Mouse (Mus musculus) spleen, embryonic (tissue): ENCODE results near the gene Gstz1.
"Not testable (repeated sequence)": the region's sequence is repeated elsewhere in the genome, so short reads cannot be mapped to it uniquely, and the experiment has no call there.

Experiments
- CTCF ChIA-PET: fragments of 350-600 bp; sonication (Branson Sonifier 250); formaldehyde crosslinking; loops from one replicate; lab custom pipeline; 2022; lab: Charles Lee

Gstz1 gene

DNA sequence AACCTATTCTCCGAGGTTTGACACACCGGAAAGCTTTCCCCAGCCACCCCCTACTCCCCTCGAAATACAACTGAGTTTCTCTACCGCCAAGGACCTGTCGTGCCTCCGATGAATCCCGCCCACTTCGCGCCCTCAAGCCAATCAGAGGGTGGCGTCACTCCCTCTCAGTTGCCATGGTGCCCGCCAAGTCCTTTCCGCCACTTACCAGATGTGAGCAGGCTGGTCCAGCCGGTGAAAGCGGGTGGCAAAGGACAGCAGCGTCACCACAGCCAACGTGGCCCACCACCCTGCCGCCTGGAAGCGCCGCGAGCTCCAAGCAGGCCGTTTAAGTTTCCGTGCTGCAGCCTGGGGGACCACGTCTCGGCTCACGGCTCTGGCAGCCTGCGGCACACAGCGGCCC lies at the start of gene Gstz1:
Gene Gstz1 (plus strand): TSS at position 200 of the 400 bp plus-strand sequence.
- CTCF ChIA-PET: interaction anchor here (0.8 to 1.0 kb wide), 2 partner anchors 15 to 296 kb away, joined by 3 to 4 read pairs; no protein-coding TSS in a partner anchor

DNA sequence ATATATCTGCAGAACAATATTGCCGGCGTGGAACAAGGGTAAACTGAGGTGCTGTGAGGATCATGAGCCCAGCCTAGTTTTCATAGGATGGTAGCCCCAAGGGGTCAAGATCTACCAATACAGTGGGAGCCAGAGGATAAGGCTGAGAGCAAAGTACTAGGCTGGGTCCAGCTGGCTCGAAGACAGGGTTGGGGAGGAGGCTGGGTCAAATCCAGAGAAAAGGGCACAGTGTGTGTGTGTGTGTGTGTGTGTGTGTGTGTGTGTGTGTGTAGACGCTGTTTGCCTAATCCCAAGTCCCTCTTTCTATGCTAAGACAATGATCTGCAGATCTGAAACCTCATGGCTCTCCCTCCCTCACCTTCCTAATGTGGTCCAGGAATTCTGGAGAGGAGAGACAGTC lies 46.6 kb upstream of the Gstz1 start:
- CTCF ChIA-PET: no interaction called here

DNA sequence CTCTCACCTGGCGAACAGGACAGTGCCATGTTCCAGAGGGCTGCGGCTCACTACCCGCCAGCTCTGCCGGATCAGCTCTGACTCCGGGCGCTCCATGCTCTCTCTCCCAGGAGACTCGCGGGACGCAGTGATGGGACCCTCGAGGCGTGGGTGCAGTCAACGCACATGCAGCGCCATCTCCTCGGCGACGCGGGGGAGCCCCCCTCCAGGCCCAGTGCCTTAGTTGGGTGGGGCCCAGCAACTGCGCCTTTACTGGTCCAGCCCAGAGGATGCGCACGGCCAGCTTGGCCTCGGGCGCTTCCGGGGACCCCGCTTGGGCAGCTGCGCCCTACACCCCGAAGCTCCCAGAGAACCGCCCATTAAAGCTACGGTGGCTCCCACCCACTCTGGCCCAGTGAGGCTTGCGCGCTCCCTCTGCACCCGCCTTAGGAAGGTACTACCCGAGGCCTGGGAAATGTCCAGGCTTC lies 44.8 kb upstream of the Gstz1 start, which contains the start of gene Ngb:
Gene Ngb (minus strand): TSS at position 375 of the 467 bp plus-strand sequence.
- CTCF ChIA-PET: no interaction called here

GRCm38 (mm10) chr12:87103471-87103870 lies 43.5 kb upstream of the Gstz1 start:
- CTCF ChIA-PET: no interaction called here

- CTCF ChIA-PET: no interaction called here
Measured at GRCm38 (mm10) chr12:87104796-87105195, 42.2 kb upstream of the Gstz1 start.

GRCm38 (mm10) chr12:87107357-87107977 lies 39.5 kb upstream of the Gstz1 start:
- CTCF ChIA-PET: no interaction called here

DNA sequence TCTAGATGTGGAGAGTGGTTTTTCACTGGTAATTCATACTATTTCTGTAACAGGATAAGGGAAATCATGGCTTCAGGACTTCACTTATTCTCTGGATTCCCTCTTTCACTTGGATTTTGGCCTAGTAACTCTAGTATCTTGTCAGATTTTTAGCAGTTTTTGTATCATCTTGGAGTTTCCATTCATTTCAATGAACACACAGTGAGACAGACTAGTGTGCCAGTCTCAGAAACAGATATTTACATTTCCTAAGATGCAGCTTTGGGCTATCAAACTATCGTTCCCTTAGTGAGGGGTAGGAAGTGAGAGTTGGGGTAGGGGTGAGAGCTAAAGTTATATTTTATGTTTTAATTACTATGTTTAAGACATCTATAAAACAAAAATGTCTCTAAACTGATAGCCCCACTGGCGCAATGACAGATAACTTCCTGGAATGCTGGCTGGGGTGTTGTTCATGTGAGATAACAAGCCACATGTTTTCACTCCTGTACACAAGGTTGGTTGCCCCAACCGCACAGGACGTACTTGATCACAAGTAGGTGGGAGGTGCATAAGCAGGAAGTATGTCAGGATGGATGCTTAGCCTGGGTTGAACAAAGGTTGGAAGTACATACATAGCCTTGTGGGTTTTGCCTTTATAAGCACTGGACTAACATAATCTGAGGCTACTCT lies 24.9 kb upstream of the Gstz1 start:
- CTCF ChIA-PET: no interaction called here

DNA sequence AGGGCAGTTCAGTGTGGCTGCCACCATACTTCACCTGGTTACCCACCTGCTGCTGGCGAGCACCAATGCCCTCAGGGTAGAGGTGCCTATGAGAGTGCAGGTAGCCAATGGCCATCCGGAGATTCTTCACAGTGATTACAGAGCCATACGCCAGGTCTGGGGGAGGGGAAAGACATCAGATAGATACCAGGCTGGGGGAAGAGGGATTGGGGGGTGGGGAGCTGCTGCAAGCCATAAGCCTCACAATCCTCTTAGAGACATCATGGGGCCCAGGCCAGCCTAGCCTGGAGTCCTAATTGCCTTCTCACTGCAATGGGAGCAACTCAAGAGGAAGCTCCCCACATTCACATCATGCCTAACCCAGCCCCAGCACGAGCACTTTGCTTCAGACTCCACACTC lies 19.7 kb upstream of the Gstz1 start:
- CTCF ChIA-PET: no interaction called here

- CTCF ChIA-PET: no interaction called here
Measured at GRCm38 (mm10) chr12:87130224-87130623, 16.7 kb upstream of the Gstz1 start.

DNA sequence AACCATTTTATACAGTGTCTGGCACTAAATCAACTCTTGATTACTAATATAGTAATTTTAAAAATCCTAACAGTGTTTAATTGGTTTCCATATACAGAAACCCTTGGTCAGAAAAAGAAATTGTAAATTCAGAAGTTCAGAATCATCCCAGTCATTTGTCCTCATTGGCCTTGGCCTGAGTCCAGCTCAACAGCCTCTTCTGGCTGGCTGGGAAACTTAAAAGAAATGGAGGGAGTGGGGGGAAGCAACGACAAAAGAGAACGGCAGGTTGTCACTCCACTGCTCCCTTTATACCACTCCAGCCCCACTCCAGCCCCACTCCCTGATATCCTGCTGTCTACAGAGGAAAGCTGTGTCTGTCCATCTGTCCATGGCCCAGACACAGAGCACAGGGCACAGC lies 15.8 kb upstream of the Gstz1 start:
- CTCF ChIA-PET: no interaction called here

DNA sequence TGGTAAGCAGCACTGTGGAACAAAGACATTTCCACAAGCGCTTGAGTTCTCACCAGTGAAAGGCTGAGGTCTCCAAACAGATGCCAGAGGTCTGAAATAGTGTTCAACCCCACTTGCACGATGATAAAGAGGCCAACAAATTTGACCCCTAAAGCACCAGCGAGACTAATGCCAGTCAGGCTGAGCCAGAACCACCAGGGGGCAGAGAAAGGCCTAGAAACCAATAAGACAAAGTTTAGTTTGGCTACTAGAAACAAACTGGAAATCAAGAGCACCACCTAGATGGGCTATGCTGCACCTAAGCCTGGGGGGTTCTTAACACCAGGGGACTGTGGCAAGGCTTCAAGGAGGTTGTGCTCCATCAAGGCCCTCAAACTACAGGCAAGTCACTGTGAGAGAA lies 15.3 kb upstream of the Gstz1 start:
- CTCF ChIA-PET: interaction anchor here (1.1 kb wide), 1 partner anchor 16 kb away, joined by 3 read pairs; the partner anchor contains the start of gene Pomt2

GRCm38 (mm10) chr12:87132210-87132609 lies 14.8 kb upstream of the Gstz1 start:
- CTCF ChIA-PET: interaction anchor here (1.1 kb wide), 1 partner anchor 15 kb away, joined by 3 read pairs; the partner anchor contains the start of gene Pomt2

DNA sequence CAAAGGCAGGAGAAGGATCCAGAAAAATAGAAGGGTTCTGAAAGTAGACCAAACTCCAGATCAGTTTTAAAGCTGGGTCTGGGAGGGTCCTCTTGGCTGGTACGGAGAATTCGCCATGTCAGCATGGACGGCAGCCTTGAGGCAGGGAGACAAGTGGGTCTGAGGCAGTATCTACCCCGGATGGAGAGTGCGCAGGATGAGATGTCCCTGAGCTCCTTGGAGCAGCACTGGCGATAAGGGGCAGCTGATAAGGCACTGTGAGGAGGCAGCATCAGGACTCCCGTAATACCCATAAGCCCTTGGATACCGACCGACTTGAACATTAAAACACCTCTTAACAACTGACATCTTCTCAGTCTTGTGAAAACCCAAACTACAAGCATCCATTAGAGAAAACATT lies 14.2 kb upstream of the Gstz1 start:
- CTCF ChIA-PET: interaction anchor here (0.7 to 1.1 kb wide), 2 partner anchors 15 to 194 kb away, joined by 3 read pairs; partner anchors contain the start of gene Pomt2

DNA sequence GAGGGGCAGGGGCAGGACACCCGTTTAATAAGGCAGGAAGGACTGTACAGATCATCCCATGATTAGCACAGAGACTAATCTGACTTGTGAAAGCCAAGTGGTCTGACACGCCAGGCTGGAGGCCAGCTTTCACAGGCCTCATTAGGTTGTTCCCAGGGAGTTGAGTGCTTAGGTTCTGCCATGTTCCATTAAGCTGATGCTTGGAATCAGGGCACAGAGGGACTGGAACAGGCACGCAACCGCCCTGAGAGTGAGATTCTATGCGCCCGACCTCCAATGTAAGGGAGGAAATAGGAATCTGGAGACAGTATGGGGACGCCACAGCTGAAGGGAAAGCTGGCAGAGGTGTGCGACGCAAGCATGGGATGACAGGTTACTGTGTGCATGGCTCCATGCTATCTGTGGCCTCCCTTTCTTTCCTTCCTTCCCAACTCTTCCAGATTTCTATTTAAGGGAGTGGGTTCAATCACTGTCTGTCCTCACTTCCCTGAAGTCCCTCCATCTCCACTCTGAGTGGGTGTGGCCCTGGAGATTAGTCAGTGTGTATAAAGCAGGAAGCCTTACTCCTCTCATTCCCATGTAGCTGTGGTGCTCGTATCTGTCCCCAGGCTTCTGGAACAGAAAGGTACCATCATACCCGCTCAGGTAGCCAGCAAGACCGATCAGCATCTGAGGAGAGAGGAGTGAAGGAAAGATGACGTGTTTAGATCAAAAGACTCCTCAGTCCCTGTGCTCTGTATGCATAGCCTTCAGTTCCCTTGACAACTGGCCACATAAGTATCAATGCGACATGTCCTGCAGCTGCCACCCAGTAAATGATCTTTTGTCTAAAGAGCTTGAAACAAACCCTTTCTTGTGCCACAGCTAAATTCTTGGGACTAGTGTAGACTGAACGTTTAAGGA lies 9.3 kb upstream of the Gstz1 start:
- CTCF ChIA-PET: no interaction called here

DNA sequence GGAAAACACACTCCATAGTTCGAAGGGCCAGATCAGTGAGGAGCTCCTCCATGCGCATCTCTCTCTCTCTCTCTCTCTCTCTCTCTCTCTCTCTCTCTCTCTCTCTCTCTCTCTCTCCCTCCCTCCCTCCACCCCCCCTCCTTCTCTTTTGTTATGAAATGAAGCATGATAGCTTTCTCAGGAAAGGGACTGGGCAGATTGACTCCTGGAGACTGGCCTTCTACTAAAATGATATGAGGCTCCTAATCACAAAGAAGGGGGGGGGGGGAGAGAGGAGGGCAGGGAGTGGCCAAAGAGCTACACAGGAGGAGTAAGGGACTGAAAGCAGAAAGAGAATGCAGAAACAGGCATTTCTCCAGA lies 8.6 kb upstream of the Gstz1 start:
- CTCF ChIA-PET: no interaction called here

GRCm38 (mm10) chr12:87138768-87139167 lies 8.2 kb upstream of the Gstz1 start:
- CTCF ChIA-PET: no interaction called here

GRCm38 (mm10) chr12:87142156-87142555 lies 4.8 kb upstream of the Gstz1 start:
- CTCF ChIA-PET: interaction anchor here (0.6 kb wide), 1 partner anchor 119 kb away, joined by 10 read pairs; no protein-coding TSS in a partner anchor

DNA sequence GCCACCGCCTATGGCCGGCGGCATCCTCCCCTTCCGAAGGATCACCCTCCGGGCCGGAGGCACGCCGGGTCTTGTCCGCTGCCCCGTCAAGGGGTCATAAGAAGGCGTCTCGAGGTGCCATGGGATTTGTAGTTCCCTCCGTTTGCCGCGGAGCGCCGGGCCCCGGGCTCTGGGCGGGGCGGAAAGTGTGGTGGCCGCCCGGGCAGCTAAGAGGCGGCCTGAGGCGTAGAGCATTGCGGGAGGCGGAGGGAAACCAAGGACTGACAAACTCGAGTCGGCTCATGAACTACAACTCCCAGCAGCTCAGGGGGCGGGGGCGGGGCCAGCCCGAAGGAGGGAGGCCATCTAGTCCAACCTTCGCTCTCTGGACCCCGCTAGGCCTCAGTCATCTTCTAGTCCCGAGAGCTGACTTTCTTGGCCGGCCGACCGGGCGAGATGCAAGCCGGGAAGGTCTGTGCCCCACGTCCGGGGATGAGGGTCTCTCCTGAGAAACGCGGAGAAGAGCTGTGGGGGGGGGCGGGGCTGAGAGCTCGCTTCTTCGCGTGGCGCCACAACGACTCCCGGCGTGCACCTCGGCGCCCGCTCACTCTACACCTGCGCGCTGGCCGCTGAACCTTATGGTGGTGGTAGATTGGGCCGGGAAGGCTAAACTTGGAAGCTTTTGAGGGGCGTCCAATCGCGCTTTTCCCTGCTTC lies 577 bp downstream of the Gstz1 start, which contains the start of gene Pomt2:
Gene Pomt2 (minus strand): TSS at position 574 of the 695 bp plus-strand sequence.
- CTCF ChIA-PET: interaction anchor here (0.6 to 0.8 kb wide), 2 partner anchors 15 to 289 kb away, joined by 3 to 4 read pairs; no protein-coding TSS in a partner anchor

DNA sequence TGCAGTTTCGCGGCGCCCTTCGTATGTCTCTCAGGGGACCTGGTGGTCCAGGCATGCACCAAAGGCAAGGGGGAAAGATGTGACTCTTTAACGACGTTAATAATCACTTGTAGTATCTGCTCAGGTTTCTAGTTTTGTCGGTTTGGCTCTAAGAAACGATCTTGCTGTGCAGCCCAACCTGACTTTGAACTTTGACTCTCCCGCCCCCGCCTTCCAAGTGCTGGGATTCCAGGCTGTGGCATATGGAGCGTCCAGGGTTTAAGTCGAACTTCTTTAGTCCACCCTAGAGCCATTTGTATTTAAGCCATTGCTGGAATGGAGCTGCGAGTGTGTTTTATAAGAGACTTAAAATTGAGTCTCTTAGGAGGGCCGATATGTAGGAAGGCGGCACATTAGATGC lies 1.2 kb downstream of the Gstz1 start:
- CTCF ChIA-PET: no interaction called here

DNA sequence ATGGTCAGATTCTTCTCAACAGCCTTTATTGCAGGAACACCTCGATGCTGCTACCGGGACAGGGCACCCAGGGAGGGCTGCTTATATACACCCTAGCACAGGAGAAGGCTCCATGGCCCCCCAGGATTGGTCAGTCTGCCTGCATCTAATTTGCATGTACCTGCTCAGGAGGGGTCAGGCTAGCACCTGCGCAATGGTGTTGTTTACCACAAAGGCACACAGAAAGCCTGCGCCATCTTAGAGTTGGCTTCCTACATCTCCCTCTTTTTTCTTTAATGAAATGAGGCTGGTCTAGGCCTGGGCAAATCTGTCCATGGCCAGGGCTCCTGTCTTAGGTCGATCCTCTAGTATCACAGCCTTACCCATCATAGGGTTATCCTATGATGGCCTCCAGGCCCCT lies 2.5 kb downstream of the Gstz1 start:
- CTCF ChIA-PET: no interaction called here

- CTCF ChIA-PET: not testable (repeated sequence)
Measured at GRCm38 (mm10) chr12:87154448-87154847, 7.5 kb downstream of the Gstz1 start.
